Mouse (Mus musculus): Measurements from ENCODE around the gene Cpeb2. TPM values are rescaled to one million over a fixed set of nuclear protein-coding genes. Genes with fewer than 3 reads are reported as not detected.

Gene Cpeb2
- total and polyA plus RNA-seq, 3 experiments = 6.5 to 28.2 (median 18.8) TPM

GRCm38 (mm10) chr5:43328579-43328978 is 95.6 kb downstream of the Cpeb2 start:
- 26% methylated on average over 4 of the region's 4 CpGs for WGBS
- TF ChIP-seq POLR2A (IDR thresholded peaks at IDR 0.05; ENCODE audit: insufficient read depth, low read depth, low read length) = no peak
- no peak for TF ChIP-seq CTCF (IDR thresholded peaks at IDR 0.05)
- no peak for TF ChIP-seq EP300 (IDR thresholded peaks at IDR 0.05; ENCODE audit: insufficient read depth, low read depth, low read length)

GRCm38 (mm10) chr5:43330260-43330659 is 97.3 kb downstream of the Cpeb2 start:
- intact Hi-C loops (cut with DNase I) = no loop called here
- Histone ChIP-seq H3K9ac (ENCODE audit: low read depth, low read length) (no peak overlapping the region), H3K4me1 (ENCODE audit: control insufficient read depth, insufficient read depth, low read length) (no peaks in the 10 kb centered on the region; the same call in 1 of the 2 replicates), H3K27me3 (ENCODE audit: control insufficient read depth, insufficient read depth, low read length) (no peaks in the 10 kb centered on the region), H3K79me2 (replicated peaks; ENCODE audit: control insufficient read depth, insufficient read depth, low read length) (no peaks in the 10 kb centered on the region), H3K27ac (no peak overlapping the region), H3K4me3 (no peak overlapping the region), H3K36me3 (ENCODE audit: control insufficient read depth, insufficient read depth, low read length) (no peaks in the 10 kb centered on the region)
- no peak for DNase-seq
- TF ChIP-seq EP300 (IDR thresholded peaks at IDR 0.05; ENCODE audit: insufficient read depth, low read depth, low read length) (no peak), CTCF (IDR thresholded peaks at IDR 0.05) (no peak), POLR2A (IDR thresholded peaks at IDR 0.05; ENCODE audit: insufficient read depth, low read depth, low read length) (no peak)
- WGBS = 66% methylated on average over 3 of the region's 3 CpGs

More at GRCm38 (mm10) chr5:43328579-43328978, 95.6 kb downstream of the Cpeb2 start:
- no peaks in the 10 kb centered on the region for H3K79me2 ChIP-seq (replicated peaks; ENCODE audit: control insufficient read depth, insufficient read depth, low read length)
- no peaks in the 10 kb centered on the region; the same call in 1 of the 2 replicates for H3K4me1 ChIP-seq (ENCODE audit: control insufficient read depth, insufficient read depth, low read length)
- DNase-seq = no peak
- H3K4me3 ChIP-seq = no peak overlapping the region
- H3K36me3 ChIP-seq (ENCODE audit: control insufficient read depth, insufficient read depth, low read length) = no peaks in the 10 kb centered on the region
- no peak overlapping the region for H3K27ac ChIP-seq
- no peaks in the 10 kb centered on the region for H3K27me3 ChIP-seq (ENCODE audit: control insufficient read depth, insufficient read depth, low read length)
- intact Hi-C loops (cut with DNase I) = no loop called here
- no peak overlapping the region for H3K9ac ChIP-seq (ENCODE audit: low read depth, low read length)

GRCm38 (mm10) chr5:43334469-43334868 is 101.5 kb downstream of the Cpeb2 start:
- no peaks in the 10 kb centered on the region for H3K27me3 ChIP-seq (ENCODE audit: control insufficient read depth, insufficient read depth, low read length)
- no peak overlapping the region for H3K27ac ChIP-seq
- H3K79me2 ChIP-seq (replicated peaks; ENCODE audit: control insufficient read depth, insufficient read depth, low read length) = no peaks in the 10 kb centered on the region
- H3K9ac ChIP-seq (ENCODE audit: low read depth, low read length) = no peak overlapping the region
- WGBS = 65% methylated on average over 2 of the region's 2 CpGs
- DNase-seq = no peak
- TF ChIP-seq POLR2A (IDR thresholded peaks at IDR 0.05; ENCODE audit: insufficient read depth, low read depth, low read length) = no peak
- no peak for TF ChIP-seq EP300 (IDR thresholded peaks at IDR 0.05; ENCODE audit: insufficient read depth, low read depth, low read length)
- no peak for TF ChIP-seq CTCF (IDR thresholded peaks at IDR 0.05)
- no peaks in the 10 kb centered on the region for H3K36me3 ChIP-seq (ENCODE audit: control insufficient read depth, insufficient read depth, low read length)
- H3K4me1 ChIP-seq (ENCODE audit: control insufficient read depth, insufficient read depth, low read length) = no peaks in the 10 kb centered on the region
- no peak overlapping the region for H3K4me3 ChIP-seq
- intact Hi-C loops (cut with DNase I) = no loop called here

- WGBS = 62% methylated on average over 1 of the region's 1 CpGs
- intact Hi-C loops (cut with DNase I) = no loop called here
- H3K9ac ChIP-seq (ENCODE audit: low read depth, low read length) = no peak overlapping the region
- DNase-seq = no peak
- no peak overlapping the region for H3K27ac ChIP-seq
- H3K4me1 ChIP-seq (ENCODE audit: control insufficient read depth, insufficient read depth, low read length) = no peaks in the 10 kb centered on the region; the same call in 1 of the 2 replicates
- H3K79me2 ChIP-seq (replicated peaks; ENCODE audit: control insufficient read depth, insufficient read depth, low read length) = no peaks in the 10 kb centered on the region
- no peaks in the 10 kb centered on the region for H3K27me3 ChIP-seq (ENCODE audit: control insufficient read depth, insufficient read depth, low read length)
- H3K36me3 ChIP-seq (ENCODE audit: control insufficient read depth, insufficient read depth, low read length) = no peaks in the 10 kb centered on the region
- no peak overlapping the region for H3K4me3 ChIP-seq
- no peak for TF ChIP-seq EP300 (IDR thresholded peaks at IDR 0.05; ENCODE audit: insufficient read depth, low read depth, low read length)
- TF ChIP-seq CTCF (IDR thresholded peaks at IDR 0.05) = no peak
- TF ChIP-seq POLR2A (IDR thresholded peaks at IDR 0.05; ENCODE audit: insufficient read depth, low read depth, low read length) = no peak
Observed at GRCm38 (mm10) chr5:43337212-43337611, 104.2 kb downstream of the Cpeb2 start.

DNA sequence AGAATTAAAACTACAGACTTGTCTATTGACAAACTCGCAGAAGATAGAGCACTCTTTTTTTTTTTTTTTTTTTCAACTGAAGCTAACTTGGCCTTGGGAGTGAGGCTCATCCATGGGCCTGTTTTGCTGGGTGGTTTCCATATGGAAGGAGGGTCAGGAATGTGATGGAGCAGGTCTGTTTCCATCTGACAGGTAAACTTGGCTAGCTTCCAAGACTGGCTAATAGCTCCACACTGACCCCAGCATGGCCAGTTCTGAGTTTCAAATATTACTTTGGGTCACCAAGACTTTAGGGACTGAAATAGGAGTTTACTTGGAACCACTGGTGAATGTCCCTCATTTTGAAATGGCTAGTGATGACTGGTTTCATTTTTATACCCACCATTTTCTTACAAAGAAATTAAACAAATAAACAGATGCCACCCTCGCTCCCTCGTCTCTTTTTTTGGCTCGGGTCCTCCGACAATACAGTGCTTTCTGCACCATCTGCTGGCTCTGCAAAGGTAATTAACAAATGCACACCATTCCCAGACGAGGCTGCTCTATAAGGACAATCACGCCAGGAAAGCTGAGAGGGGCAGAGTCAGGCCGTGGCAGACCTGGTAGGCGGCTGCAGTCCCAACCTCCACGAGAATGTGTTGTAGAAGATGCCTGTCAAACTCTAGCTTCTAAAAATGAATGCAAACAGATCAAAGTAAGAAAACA is 106.0 kb downstream of the Cpeb2 start:
- no peak overlapping the region for H3K4me3 ChIP-seq
- no peaks in the 10 kb centered on the region for H3K27me3 ChIP-seq (ENCODE audit: control insufficient read depth, insufficient read depth, low read length)
- no peaks in the 10 kb centered on the region for H3K36me3 ChIP-seq (ENCODE audit: control insufficient read depth, insufficient read depth, low read length)
- 38% methylated on average over 10 of the region's 10 CpGs for WGBS
- no peaks in the 10 kb centered on the region for H3K79me2 ChIP-seq (replicated peaks; ENCODE audit: control insufficient read depth, insufficient read depth, low read length)
- no peaks in the 10 kb centered on the region; the same call in 1 of the 2 replicates for H3K4me1 ChIP-seq (ENCODE audit: control insufficient read depth, insufficient read depth, low read length)
- intact Hi-C loops (cut with DNase I) = no loop called here
- DNase-seq = no peak
- H3K9ac ChIP-seq (ENCODE audit: low read depth, low read length) = no peak overlapping the region
- H3K27ac ChIP-seq = no peak overlapping the region
- no peak for TF ChIP-seq EP300 (IDR thresholded peaks at IDR 0.05; ENCODE audit: insufficient read depth, low read depth, low read length)
- peak; percentile 36; the same call in 1 of the 2 replicates for TF ChIP-seq CTCF (IDR thresholded peaks at IDR 0.05)

Measured in heart, adult 2 months (tissue).